Mouse (Mus musculus) midbrain, embryonic 12.5 days (tissue): ENCODE results near the gene Gm5926. TPM values are rescaled to one million over a fixed set of nuclear protein-coding genes. Genes with fewer than 3 reads are reported as not detected.
"Not testable (repeated sequence)": the region's sequence is repeated elsewhere in the genome, so short reads cannot be mapped to it uniquely, and the experiment has no call there.

ENCODE experiments used
- ATAC-seq: fragments of 200-750 bp; cut with Nextera tagmentation; 2 replicates; pipeline ENCODE4 v1.8.0; 2017; ENCODE audit warnings: low read depth, moderate TSS enrichment, moderate library complexity; ENCODE audit not compliant: low FRiP score
- H3K27ac ChIP-seq: fragments of 300-500 bp; sonication (generic); replicated peaks from 2 replicates; pipeline ENCODE4 v1.5.1; 2016; ENCODE audit warnings: mild to moderate bottlenecking
- H3K27me3 ChIP-seq: fragments of 300-500 bp; sonication (generic); 2 replicates; pipeline ENCODE4 v1.6.1; 2016; ENCODE audit warnings: mild to moderate bottlenecking
- H3K36me3 ChIP-seq: fragments of 300-500 bp; sonication (generic); 2 replicates; pipeline ENCODE4 v1.6.1; 2016
- H3K4me1 ChIP-seq: fragments of 300-500 bp; sonication (generic); 2 replicates; pipeline ENCODE4 v1.6.1; 2016
- H3K4me2 ChIP-seq: fragments of 300-500 bp; sonication (generic); replicated peaks from 2 replicates; pipeline ENCODE4 v1.6.1; 2016; ENCODE audit warnings: mild to moderate bottlenecking, moderate library complexity
- H3K4me3 ChIP-seq: fragments of 300-500 bp; sonication (generic); 2 replicates; pipeline ENCODE4 v1.5.1; 2016; ENCODE audit warnings: mild to moderate bottlenecking
- H3K9ac ChIP-seq: fragments of 300-500 bp; sonication (generic); replicated peaks from 2 replicates; pipeline ENCODE4 v1.6.1; 2016; ENCODE audit warnings: mild to moderate bottlenecking, moderate library complexity
- H3K9me3 ChIP-seq: fragments of 300-500 bp; sonication (generic); 2 replicates; pipeline ENCODE4 v1.6.1; 2016; ENCODE audit warnings: mild to moderate bottlenecking
- WGBS: fragments of 180-500 bp; shearing (Covaris S2); methylation state at CpG from one replicate; pipeline ENCODE4 v1.1.7; 2016; 5-methylcytosine and 5-hydroxymethylcytosine counted together
- polyA plus RNA-seq: library from polyadenylated mRNA; unstranded; fragments of >200 nt; fragmentation: Nextera tagmentation; extraction: Ambion mirVana; gene quantifications from 2 replicates; pipeline ENCODE4 v1.2.1, GENCODE M21; 2016

Gene Gm5926
- polyA plus RNA-seq = not detected in 2 replicates

DNA sequence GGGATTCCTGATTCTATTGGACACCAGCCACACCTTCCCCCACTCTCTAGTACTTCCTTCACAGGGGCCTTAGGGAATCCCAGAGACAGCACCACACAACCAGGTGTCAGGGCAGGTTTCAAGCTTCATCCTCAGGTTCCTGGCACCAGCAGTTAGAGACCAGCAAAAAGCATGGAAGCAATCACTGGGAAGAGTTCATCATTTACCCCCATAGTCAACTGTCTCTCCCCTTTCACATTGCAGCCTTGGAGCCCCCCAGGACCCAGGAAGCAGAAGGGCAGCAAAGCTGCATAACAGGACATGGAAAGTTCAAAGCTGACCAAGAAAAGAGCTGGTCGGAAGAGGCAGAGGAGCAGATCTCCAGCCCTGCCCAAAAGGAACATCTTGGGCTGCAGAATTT, at the start of gene Gm5926:
Gene Gm5926 (plus strand): TSS at position 301 of the 400 bp plus-strand sequence.
- H3K4me2 ChIP-seq, H3K9ac ChIP-seq, H3K36me3 ChIP-seq, H3K4me3 ChIP-seq, H3K27me3 ChIP-seq, H3K9me3 ChIP-seq, H3K27ac ChIP-seq, H3K4me1 ChIP-seq, ATAC-seq: not testable (repeated sequence)
- WGBS = no CpG with 5 or more reads among the region's 1 CpGs

DNA sequence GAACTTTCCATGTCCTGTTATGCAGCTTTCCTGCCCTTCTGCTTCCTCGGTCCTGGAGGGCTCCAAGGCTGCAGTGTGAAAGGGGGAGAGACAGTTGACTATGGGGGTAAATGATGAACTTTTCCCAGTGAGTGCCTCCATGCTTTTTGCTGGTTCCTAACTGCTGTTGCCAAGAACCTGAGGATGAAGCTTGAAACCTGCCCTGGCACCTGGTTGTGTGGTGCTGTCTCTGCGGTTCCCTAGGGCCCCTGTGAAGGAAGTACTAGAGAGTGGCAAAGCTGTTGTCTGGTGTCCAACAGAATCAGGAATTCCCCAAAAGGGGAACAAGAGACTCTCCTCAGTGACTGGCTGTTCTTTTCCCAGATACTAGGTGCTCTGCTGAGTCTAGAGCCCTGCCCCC, 49.5 kb upstream of the Gm5926 start:
- H3K4me2 ChIP-seq, H3K4me1 ChIP-seq, H3K4me3 ChIP-seq, ATAC-seq, H3K36me3 ChIP-seq, H3K27me3 ChIP-seq, H3K27ac ChIP-seq, H3K9ac ChIP-seq: not testable (repeated sequence)
- WGBS = 82% methylated on average over 1 of the region's 2 CpGs
- peaks cover 14% of the 10 kb centered on the region for H3K9me3 ChIP-seq

DNA sequence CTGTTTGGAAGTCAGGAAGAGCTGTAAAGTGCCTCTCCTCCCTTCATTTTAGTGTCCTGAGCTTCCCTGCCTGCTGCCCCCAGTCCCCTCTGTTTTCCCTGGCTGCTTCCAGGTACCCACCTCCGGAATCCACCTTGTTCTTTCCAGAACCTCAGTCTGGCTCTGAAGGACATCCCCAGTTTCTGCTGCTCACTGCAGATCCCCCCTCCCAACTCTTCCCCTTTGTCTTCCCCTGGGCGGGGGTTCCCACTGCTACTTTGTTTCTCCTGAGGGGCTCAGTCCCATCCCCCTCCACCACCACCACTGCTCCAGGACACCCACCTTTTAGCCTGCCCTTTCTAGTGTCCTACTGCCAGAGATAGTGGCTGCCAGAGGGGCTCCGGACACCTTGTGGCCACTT, 49.1 kb upstream of the Gm5926 start:
- not testable (repeated sequence) for H3K9ac ChIP-seq, H3K4me1 ChIP-seq, H3K4me3 ChIP-seq, H3K27ac ChIP-seq, ATAC-seq, H3K36me3 ChIP-seq, H3K4me2 ChIP-seq, H3K27me3 ChIP-seq
- peaks cover 14% of the 10 kb centered on the region for H3K9me3 ChIP-seq
- WGBS = 81% methylated on average over 3 of the region's 3 CpGs

Other genes with a start within 250 kb of the Gm5926 start
- not detected in 2 replicates for gene Btbd35f1, start 90.7 kb upstream of the Gm5926 start, polyA plus RNA-seq
- not detected in 2 replicates for gene Btbd35f21, start 75.4 kb downstream of the Gm5926 start, polyA plus RNA-seq
- not detected in 2 replicates for gene Btbd35f30, start 243.9 kb downstream of the Gm5926 start, polyA plus RNA-seq